Mouse (Mus musculus): ENCODE measurements around the gene Kcnc1.

The Kcnc1 gene

GRCm38 (mm10) chr7:46471054-46471737 is 74.9 kb downstream of the Kcnc1 start:
- in situ Hi-C loops (cut with MboI, MseI) = no loop called here

- in situ Hi-C loops (cut with MboI, MseI) = no loop called here
Observed at GRCm38 (mm10) chr7:46473141-46473540, 76.8 kb downstream of the Kcnc1 start.

- in situ Hi-C loops (cut with MboI, MseI) = no loop called here
Observed at GRCm38 (mm10) chr7:46475464-46475863, 79.2 kb downstream of the Kcnc1 start.

GRCm38 (mm10) chr7:46477456-46477855 is 81.2 kb downstream of the Kcnc1 start:
- in situ Hi-C loops (cut with MboI, MseI) = no loop called here

GRCm38 (mm10) chr7:46479793-46480192 is 83.5 kb downstream of the Kcnc1 start:
- in situ Hi-C loops (cut with MboI, MseI) = no loop called here

- in situ Hi-C loops (cut with MboI, MseI) = no loop called here
Observed at GRCm38 (mm10) chr7:46482099-46482531, 85.8 kb downstream of the Kcnc1 start.

GRCm38 (mm10) chr7:46483050-46483449 is 86.8 kb downstream of the Kcnc1 start:
- in situ Hi-C loops (cut with MboI, MseI) = no loop called here

- in situ Hi-C loops (cut with MboI, MseI) = no loop called here
Observed at GRCm38 (mm10) chr7:46484223-46484622, 87.9 kb downstream of the Kcnc1 start.

GRCm38 (mm10) chr7:46486761-46487160 is 90.5 kb downstream of the Kcnc1 start:
- in situ Hi-C loops (cut with MboI, MseI) = no loop called here

- in situ Hi-C loops (cut with MboI, MseI) = no loop called here
Observed at GRCm38 (mm10) chr7:46487354-46487753, 91.1 kb downstream of the Kcnc1 start.

All from T-helper 2 cell (primary cell).